Mouse (Mus musculus) stomach, postnatal 0 days (tissue): ENCODE measurements around the gene Chrm1.
A peak's percentile ranks its signal among the peaks of the same experiment; 100 is the strongest.

ENCODE experiments used
- CTCF ChIP-seq: IDR thresholded peaks from 2 replicates; pipeline ENCODE4 v1.5.1; 2016; ENCODE audit warnings: antibody characterized with exemption, low read depth, mild to moderate bottlenecking, moderate library complexity
- EP300 ChIP-seq: optimal IDR thresholded peaks from 2 replicates; pipeline ENCODE3; 2016; ENCODE audit warnings: antibody characterized with exemption

GRCm38 (mm10) chr19:8718357-8718756 is 54.8 kb downstream of the Chrm1 start:
- no peak for TF ChIP-seq EP300
- TF ChIP-seq CTCF = peak; percentile 87
